Mouse (Mus musculus) frontal cortex, postnatal 10 days (tissue): ENCODE data around the gene Tnfrsf11a.

Experiments used
- DNase-seq, 2 experiments: peaks; one replicate each; pipeline ENCODE4 v3.0.0; 2022; ENCODE audit warnings: low spot score in 2 of 2, mixed read lengths in 1 of 2

The Tnfrsf11a gene

DNA sequence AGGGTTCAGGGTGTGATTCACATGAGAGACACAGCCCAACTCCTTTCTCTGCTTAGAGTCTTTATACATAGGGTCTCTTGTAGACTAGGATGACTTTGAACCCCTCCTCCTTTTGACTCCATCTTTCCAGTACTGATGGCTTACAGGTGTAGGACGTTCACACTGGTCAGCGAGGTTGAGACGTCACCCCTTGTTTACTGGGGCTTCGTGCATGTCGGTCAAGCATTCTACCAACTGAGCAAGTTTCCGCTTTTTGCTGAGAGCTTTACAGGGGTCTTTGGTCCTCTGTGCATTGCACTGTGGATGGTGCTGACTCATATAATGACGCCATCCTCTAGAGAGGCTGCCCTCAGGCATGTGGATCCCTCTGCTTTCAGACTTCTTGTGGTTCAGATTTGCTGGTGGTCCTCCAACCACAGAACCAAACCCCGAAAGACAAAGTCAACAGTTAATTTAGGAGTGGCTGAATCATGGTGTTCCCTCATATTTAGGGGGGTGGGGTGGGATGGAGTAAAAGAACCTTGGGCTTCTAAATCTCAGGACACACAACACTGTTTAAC, 47.3 kb downstream of the Tnfrsf11a start:
- DNase-seq, result no peak

DNA sequence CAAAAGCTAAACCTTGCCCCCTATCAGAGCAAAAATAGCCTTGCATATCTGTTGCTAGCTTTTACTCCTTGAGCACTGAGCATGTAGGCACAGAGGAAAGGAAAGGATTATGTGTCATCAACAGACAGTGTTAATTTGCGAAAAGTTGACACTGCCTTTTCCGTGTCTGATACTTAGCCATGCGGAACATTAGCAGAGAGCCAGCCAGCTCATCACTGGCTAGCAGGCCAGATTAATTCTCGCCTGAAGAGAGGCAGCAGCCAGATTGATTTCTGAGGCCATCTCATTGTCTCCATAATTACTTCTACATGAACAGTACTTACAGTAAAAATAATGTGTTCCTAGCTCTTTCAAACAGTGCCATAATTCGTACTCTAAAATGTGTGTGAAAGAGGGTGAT, 48.7 kb downstream of the Tnfrsf11a start:
- DNase-seq, result no peak

DNA sequence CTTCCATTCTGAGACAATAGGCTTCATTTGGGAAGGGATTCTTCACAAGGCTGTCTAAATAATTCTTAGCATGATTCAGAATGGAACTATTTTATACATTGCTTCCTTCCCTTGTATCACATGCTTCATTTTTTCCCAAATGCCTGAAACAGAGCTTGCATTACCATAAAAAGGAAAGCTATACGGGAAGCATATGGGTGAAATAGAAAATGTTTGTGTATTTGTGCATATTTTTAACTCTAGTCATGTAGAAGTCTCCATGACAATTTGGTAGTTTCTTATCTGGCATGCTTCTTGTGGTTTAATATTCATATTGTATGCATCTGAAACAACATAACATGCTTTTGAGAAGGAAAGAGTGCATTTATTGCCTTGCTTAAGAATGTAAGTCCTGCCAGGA, 52.3 kb downstream of the Tnfrsf11a start:
- no peak for DNase-seq

DNA sequence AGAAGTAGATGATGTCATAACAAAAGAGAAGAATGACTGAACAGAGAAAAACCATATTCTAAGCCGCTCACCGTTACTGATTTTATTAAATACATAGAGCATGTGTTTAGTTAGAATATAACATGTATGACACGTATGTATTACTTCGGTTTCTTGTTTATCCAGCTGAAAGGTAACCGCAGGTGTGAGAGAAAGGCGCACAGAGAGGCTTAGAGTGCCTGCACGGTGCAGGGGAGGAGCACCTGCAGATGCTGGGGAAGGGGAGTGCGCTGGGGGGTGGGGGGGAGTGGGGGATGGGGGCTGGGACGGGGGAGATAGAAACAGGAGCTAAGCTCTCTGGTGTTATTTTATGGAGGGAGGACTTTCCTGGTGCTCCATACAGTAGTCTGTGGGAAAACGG, 62.4 kb downstream of the Tnfrsf11a start:
- no peak for DNase-seq

DNA sequence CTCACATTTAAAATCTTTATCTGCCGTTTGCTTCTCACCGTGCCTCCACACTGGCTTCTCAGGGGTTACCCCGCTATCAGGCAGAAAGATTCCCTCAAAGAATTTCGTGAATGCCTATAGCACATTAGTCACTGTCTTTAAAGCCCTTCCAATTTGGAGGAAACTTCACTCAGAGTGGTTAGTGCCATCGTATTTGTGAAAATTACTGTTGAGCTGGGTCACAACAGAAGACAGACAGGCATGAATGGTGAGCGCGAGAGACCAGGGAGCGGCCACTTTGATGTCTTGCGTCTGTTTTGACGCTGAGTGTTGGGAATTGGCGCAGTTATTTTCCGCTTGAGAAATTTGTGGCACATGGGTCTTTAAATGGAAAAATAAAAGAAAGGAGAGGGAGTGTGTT, 62.9 kb downstream of the Tnfrsf11a start:
- DNase-seq, result no peak

DNA sequence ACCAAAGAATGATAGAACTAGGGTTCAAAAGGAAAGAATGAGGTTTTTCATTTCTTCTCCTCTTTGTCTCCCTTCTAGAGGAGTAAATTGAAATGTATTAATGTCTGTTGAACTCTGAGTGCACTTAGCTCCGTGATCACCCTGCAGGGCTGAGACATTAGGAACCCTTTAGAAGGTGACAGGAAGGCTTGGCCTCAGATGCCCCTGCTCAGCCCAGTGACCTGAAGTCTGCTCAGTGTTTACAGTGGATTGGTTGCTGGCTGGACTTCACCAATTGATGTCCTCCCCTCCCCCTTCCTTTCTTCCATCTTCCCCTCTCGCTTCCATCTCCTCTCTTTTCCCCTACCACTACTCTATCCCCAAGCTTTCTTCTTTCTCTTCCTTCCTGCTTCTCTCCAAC, 63.3 kb downstream of the Tnfrsf11a start:
- DNase-seq, result no peak

DNA sequence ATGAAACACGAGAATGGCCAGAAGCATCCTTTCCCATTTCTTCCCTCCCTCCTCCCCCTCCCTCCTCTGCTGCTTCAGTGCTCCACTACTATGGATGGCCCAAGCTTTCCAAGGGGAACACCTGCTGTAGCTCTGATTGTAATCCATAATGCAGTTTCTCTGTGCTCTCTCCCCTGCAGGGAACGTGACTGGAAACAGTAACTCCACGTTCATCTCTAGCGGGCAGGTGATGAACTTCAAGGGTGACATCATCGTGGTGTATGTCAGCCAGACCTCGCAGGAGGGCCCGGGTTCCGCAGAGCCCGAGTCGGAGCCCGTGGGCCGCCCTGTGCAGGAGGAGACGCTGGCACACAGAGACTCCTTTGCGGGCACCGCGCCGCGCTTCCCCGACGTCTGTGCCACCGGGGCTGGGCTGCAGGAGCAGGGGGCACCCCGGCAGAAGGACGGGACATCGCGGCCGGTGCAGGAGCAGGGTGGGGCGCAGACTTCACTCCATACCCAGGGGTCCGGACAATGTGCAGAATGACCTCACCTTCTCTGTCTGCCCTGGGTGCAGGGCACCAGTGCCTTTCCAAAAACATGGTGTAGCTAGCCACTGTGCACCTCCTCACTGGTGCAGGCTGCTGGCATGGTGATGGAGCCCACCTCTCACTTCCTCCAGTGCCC, 64.0 kb downstream of the Tnfrsf11a start:
- DNase-seq, result peak in 1 of 2 experiments; percentile 14

DNA sequence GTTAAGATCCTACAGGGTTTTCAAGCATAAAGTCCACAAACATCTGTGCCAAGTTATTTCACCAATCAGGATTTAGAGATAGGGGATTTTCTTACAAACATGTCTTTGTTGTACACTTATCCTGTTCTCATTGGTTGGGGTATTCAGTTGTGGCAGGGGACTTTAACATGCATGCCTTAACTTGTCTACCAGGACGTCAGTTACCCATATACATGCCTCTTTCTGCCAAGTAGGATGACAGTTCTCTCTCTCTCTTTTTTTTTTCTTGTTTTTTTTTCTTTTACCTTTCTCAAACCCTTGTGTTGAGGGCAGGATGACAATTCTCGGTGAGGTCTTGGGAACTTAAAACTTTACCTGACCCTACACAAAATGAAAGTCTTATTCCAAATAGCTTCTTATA, 65.9 kb downstream of the Tnfrsf11a start:
- no peak for DNase-seq

DNA sequence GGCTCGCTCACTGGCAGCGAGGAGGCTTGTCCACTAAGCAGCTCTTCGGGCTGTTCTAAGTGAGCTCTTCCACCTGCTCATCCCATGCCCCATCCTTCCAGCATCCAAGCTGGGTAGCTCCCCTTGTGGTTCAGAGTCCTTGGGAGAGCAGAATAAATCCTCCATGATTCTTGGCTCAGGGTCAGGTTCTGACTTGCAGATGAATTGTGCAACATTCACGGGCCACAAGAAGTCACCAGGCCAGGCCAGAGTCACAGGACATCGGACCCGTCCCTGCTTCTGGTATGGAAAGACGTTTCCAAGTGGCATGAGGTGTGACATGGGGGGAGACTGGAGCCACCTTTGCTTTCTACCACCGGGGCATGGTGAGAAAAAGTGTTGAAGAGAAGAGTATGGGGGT, 68.3 kb downstream of the Tnfrsf11a start:
- DNase-seq, result no peak

DNA sequence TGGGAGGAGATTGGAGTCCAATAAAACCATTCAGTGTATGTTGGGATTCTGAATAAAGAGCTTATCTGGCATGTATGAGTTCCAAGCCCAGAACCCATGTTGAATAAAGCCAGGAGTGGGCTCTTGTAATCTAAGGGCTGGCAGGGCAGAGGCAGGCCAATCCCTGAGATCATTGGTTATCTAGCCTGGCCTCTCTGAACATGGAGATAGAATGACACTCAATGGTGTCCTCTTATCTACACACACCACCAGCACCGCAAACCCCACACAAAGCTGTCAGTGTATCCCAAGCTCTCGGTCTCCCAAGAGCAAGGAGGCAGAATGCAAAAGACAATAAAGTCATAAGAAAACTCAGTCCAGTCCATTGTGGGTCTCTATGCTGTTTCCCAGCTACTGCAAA, 70.8 kb downstream of the Tnfrsf11a start:
- DNase-seq, result no peak

DNA sequence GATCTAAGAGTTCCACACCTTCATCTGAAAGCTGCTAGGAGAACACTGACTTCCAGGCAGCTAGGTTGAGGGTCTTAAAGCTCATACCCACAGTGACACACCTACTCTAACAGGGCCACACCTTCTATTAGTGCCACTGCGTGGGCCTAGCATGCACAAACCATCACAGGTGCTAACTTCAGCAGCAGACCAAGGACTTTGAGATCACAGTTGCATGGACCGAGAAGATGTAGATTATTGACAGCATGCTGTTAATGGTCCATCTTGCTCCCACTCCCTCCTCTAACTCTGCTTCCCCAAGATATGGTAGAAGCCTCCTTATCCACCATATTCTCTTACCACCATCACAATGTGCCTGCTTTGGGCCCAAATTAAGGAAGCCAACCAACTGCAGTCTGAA, 79.2 kb downstream of the Tnfrsf11a start:
- no peak for DNase-seq

DNA sequence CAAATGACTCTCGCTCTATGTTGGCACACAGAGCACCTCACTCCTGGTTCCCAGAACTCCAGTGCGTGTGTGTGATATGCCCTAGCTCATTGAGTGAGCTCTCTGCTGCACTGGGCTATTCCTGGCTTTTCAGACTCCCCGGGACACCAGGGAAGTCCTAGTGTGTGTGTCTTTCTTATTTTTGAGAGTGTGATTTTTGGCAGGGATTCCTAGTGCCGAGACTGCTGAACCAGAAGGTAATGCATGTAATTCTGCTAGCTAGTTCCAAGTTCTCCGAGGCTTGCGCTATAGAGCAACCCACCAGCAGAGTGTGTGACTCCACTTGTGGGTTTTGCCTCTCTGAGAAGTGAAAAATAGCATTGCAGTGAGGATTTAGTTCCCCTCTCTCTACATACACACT, 96.1 kb downstream of the Tnfrsf11a start:
- DNase-seq, result peak in 1 of 2 experiments; percentile 29

DNA sequence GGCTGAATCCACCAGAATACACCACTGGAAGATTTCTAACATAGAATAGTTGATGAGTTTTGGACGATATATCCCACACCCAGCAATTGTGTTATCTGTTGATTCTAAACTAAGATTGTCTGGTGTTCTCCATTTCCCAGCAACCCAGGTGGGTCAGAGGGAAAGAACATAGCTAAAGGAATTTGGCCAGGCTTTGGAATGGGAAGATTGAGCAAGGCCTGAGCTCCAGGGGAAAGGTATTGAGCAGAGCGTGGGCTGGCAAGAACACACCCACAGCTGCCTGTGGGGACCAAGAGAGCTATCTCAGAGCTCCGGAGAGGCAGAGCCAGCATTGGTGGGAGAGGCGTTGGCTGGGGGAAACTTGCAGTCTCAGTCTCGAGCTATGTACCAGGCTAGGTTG, 97.3 kb downstream of the Tnfrsf11a start:
- no peak for DNase-seq

DNA sequence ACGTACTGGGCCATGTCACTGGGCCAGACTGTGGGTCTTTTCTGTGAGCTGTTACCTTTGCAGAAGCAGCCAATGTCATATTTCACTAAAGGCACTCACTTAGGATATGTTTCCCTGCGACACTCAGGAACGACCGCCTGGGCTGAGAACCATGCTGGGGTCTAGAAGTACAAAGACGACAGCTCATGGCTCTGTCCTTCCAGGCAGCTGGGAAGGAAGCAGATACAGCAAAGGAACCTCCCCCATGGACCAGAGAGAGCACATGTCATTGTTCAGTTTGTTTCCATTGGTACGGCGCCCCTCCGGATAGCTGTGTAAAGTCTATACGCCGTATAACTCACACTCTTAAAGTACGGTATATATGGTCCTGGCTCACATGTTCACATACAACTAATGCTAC, 97.9 kb downstream of the Tnfrsf11a start:
- no peak for DNase-seq

DNA sequence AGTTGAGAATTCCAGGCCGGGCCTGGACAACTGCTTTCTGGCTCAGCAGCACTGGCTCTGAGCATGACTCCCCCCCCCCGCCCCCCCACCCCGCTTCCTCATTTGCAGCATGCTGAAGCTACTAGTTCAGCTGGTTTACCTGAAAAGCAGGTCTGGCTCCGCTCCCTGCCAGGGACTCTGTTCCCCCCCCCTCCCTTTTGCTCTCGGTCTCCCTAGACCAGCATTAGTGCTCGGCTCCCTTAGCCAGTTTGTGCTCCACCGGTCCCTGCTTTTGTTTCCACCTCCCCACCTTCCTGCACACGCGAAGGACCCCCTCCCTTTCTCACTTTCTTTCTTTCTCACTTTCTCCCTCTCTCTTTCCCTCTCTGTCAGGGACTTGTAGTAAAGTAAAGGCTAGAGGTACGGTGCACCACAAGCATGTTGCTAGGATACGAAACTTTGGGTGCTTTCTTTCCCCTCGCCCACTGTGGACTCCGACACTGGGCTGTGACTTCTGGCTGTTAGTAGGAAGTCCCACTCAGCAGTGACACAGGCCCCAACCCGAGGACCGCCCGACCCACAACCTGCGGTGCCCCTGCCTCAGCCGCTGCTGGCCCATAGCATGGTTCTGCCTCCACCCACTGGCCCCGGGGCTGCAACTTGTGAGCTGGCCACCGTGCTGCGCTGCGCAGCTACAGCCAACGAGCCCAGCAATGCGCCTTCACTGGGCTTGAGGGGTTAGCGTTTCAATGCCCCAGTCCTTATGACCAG, 100.2 kb downstream of the Tnfrsf11a start:
- no peak for DNase-seq

DNA sequence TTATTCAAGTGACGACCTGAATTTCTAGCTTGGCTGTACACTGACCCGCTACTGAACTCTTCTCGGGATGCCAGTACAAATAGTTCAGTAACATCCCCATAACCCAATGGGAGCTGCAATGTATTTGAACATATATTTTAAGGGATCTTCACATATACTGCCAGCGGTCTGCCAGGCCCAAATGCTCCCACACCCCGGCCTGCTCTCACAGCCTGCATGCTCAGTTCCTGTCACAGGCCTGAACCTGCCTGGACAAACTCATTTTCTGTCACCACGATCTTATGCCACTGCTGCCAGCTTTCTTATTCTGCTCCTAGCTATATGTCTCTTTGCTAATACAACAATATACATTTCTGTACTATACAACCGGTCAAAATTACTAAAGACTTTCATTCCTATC, 100.9 kb downstream of the Tnfrsf11a start:
- DNase-seq, result no peak

DNA sequence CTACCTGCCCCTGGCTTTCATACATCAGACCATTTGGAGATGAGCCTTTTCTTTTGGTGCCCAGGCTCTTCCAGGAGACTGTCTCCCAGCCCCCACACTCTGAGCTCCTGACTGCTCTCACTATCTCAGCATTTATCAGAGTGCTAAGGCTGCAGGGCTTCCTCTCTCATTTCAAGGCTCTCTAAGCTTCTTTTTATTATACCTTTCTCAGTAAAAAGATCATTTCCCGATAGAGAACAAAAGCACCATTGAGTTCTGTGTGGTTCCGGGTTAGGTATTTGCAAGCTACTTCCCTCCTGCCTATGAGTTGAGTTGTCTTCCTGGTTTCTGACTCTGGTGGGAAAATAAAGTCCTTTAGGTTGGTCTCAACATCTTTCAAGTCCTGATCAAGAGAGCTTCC, 103.0 kb downstream of the Tnfrsf11a start:
- no peak for DNase-seq

DNA sequence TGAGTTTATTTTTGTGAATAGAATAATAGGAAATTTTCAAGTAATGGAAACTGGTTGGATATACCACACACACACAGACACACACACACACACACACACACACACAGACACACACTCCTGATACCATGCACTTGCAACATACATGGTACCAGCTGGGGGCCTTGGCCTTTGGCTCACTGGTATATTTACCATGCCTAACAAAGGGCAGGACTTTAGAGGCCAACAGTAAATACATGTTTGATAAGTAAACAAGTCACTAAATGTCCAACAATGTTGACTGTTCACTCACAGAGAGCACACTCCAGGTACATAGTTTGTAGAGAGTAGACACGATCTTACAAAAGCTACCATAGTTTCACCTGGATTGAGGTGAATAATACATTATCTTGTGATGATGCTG, 104.6 kb downstream of the Tnfrsf11a start:
- no peak for DNase-seq

DNA sequence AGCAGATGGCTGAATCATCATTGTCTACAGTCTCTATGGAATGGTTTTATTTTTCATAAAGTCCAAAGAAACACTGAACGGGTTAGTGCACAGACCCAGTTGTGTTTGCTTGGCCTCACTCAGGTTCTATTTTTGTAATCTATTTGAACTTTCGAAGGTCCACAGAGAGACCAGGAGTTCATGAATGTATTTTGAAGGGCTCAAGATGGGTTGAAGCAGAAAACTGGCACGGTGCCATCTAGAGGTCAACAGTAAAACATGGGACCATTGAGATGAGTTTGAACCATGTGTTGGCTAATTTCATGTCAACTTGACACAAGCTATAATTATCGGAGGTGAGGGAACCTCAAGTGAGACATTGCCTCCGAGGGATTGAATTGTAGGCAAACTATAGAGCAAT, 105.1 kb downstream of the Tnfrsf11a start:
- DNase-seq, result no peak

DNA sequence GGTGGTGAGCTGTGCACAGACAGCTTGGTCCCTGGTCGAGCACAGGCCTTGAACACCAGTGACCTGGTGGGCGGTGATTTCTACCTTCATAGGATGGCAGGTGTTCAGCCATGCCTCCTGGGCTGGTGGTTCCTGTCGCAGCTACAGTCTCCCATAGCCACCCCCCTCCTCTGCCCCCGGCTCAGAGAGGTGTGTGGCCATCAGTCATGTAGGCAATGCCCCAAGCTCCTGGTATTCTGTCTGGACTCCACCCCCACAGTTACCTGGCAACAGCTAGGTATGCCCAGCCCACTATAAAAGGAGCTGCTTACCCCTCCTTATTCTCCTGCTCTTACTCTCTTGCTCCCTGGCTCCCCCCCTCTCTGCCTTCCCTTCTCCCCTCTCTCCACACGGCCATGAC, 105.8 kb downstream of the Tnfrsf11a start:
- DNase-seq, result no peak

DNA sequence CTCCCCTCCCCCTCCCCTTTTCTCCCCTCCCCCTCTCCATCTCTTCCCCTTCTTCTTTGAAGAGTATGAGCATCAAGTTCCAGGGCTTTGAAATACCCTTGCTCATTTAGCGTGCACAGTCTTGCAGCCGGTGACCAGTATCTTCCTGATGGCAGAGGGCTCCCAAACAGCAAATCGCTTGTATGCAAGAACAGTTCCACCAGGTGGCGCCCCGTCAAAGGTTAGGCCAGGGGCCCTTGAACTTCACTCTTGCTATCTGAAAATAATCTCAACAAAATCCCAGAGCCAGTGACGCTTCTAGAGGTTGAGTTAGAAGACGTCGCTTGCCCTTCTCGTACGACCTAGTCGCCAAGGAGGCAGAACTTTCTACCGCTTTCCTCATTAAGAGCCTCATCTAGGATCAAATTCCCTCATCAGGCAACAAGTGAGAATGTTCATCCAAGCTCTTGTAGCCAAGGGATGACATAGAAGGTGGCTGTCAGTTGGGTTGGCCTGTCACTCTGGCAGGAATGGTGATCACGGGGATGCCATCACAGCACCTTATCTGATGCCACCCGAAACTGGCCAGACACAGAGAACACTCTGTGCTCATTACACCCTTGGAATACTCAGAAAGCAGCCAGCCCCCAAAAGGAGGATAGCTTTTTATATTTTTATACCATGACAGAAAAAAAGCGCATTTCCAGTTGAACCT, 110.7 kb downstream of the Tnfrsf11a start:
- peak; percentile 35 to 74 for DNase-seq

DNA sequence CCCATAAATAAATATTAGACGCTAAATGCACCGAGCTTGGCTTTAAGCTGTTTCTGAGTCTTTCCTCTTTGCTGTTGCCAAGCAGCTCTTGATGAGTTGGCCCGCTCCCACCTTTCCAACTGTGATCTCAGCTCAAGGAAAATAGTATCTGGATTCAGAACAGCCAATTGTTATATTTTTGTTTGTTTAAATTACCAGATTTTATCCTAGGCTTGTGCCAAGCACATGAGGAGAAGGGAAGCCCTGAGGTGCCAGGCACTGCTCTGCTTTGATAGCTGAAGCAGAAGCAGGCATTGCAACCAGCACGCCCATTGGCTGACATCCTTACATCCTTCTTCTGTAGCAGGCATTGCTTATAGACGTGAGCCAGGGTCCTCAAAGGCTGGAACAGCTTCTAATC, 114.5 kb downstream of the Tnfrsf11a start:
- DNase-seq, result no peak
